Mouse (Mus musculus): ENCODE results near the gene Nfia.
A peak's percentile ranks its signal among the peaks of the same experiment; 100 is the strongest.

The Nfia gene

DNA sequence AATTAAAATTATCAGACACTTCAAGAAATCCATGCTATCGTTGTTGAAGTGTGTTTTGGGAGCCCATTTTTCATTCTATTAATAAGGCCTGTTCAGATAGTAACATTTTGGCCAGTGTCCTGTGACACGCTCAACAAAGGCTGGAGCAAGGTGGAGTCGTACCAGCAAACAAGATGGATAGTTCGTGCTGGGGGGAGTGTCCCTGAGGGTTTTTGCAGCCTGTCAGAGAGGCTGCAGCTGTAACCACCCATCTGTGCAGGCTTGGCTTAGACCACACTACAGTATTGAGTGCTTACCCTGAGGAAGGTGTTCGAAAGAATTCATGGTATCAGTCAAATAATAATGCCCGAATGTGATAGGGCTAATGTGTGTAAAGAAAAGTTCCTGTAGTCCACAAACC lies 139.6 kb downstream of the Nfia start:
- no peak for DNase-seq (ENCODE audit: low read depth)

DNA sequence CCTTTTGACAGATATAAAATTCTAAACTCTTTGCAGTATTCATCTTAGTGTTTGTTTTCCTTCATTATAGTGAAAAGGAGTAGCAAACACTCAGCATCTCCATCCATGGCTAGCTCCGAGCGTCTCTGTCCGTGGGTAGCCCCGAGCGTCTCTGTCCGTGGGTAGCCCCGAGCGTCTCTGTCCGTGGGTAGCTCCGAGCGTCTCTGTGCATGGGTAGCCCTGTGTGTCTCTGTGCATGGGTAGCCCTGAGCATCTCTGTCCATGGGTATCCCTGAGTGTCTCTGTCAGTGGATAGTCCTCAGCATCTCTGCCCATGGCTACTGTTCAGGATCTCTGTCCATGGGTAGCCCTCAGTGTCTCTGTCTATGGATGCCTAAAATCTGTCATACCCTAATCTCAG lies 140.0 kb downstream of the Nfia start:
- no peak for DNase-seq (ENCODE audit: low read depth)

DNA sequence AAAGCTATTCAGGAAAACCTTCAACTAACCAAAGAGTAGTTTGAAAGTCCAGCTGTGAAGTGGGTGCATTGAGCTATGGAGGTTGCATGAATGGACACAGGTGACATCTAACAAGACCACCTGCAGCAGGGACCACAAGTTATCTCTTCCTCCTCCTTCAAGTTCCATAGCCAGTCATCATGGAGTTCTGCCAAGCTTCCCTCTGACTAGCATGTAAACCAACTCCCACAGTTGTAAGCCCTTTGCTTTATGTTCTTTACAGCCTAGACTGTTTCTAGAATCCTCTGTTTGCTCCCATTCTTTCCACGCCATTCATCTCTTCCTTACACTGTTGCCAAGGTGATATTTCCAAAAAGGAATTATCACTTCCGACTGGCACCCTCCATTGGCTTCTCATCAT lies 141.8 kb downstream of the Nfia start:
- DNase-seq (ENCODE audit: low read depth) = no peak

DNA sequence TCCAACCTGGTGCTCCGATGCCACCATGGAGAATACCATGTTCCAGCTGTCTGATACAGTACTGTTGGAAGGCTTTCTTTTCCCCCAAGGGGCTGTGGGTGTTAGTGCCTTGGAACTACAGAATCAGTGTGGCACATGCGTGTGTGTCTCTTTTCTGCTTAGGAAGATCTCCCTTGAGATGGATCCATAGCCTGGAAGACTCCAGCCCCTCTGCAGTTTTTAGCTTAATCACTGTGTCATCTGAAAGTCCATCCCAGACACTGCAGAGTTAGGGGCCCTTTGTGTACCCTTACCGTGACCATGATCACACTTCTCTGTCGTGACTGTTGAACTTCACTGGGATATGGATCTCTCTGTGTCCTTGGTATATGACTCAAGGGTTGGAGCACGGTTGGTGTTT lies 142.2 kb downstream of the Nfia start:
- DNase-seq (ENCODE audit: low read depth) = no peak

DNA sequence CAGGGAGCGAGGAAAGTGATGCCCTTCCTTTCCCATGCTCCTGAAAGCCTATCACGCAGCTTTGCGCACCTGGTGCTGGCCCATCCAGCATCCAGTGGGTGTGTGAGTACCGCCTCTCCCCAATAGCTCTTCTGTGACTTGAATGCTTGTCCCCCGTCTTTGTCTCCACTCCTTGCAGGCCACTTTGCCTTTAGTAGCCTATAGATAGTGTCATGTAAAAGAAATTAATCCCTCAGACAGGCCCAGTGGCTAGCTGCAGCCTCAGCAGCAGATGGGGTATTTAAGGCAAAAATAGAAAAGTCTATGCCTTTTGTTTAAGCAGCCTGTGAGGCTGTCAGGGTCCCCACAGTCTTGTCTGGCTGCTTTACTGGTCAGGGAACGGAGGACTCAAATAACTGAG lies 145.0 kb downstream of the Nfia start:
- no peak for DNase-seq (ENCODE audit: low read depth)

DNA sequence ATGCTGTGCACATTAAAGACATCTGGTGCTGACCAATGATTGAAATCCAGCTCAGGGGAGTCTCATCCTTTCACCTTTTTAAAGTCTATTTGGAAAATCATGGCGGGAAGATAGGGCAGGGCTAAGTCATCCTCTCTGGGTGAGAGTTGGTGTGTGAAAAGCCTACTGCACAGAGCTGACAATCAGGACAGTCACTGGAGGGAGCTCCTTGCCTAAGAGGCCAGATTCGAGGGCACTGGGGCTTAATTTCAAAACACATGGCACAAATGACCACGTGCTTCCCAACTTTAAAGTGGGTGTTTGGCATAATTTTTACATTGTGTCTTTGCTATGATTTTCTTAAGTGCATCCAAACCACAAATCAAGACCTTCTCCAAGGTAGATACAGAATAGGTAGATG lies 146.1 kb downstream of the Nfia start:
- no peak for DNase-seq (ENCODE audit: low read depth)

DNA sequence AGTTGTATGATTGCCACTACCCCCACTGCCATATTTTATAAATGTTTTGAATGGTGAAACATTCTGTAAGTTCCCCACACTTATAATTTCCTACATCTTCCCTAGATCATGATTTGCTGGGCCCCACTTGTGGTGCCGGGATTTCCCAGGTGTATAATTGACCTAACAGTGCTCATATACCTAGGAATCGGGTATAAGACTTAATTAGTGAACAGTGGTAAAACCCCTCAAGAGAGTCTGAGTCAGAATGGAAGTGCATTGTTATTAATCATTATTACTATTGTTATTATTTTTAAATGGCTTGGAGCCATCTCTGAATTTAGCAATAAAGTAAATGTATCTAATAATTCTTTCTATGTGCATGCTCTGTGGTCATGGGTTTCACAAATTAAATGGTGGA lies 147.2 kb downstream of the Nfia start:
- no peak for DNase-seq (ENCODE audit: low read depth)

DNA sequence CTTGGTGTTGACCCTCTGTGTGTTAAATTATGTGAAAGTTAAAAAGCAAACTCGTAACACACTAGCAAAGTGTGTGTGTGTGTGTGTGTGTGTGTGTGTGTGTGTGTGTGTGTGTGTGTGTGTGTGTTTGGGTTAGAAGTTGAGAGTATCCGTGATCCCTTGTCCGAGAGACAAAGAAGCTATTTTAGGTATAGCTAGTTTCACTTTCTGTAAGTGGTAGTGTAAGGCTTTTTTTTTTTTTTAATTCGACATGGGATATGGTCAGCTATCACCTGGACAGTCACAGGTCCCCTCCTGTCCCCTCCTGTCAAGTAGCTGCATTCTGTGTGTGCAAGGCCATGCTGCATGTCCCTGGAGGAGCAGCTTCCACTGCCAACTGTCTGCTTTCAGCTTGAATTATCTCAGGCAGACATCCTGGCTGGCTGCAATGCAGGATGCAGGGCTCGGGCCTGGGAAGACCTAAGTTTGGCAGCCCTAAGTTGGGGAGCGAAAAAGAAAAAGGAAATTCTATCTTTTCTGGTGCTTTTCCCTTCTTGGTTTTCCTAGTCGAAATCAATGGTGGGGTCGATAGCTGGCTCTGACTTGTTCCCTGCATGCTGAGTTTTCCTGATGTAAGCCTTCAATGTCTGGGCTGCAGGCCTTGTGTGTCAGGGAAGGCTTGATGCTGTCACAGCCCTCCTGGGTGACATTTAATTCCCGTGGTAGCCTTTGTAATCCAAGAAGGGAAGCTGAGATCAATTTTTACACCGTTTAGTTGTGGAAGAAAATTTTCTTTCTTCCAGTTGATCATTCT lies 147.9 kb downstream of the Nfia start:
- no peak for DNase-seq (ENCODE audit: low read depth)

DNA sequence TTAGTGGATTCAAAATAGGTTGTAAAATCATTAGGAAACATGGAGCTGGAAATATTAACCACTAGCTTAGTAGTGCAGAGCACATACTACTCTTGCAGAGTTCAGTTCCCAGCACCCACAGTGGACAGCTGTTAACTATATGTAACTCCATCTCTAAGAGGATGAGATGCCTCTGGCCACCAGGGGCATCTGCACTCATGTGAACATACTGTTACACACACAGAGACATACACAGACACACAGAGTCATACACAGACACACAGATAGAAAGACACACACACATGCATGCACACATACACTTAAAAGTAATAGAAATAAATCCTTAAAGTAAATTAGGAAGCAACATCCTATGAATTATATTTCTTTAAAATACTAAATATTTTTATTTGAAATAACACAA lies 149.1 kb downstream of the Nfia start:
- no peak for DNase-seq (ENCODE audit: low read depth)

DNA sequence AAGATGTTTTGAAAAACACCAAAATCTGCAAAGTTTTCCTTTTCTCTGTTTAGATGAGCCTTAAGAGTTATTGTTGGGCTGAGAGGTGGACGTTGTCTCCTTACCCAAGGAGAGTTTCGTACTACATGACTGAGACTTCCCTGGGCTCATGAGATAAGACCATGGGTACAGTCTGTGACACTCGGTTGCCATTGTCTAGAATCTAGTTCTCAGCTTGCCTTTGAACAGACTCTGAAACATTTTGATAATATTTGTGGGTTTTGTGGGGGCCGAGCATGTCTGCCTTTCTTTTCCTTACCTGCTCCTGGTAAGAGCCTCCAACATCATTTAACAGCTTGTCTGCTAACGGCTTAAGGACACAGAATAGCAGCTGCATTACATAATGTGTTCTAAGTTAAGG lies 150.7 kb downstream of the Nfia start:
- DNase-seq (ENCODE audit: low read depth) = peak; percentile 63

DNA sequence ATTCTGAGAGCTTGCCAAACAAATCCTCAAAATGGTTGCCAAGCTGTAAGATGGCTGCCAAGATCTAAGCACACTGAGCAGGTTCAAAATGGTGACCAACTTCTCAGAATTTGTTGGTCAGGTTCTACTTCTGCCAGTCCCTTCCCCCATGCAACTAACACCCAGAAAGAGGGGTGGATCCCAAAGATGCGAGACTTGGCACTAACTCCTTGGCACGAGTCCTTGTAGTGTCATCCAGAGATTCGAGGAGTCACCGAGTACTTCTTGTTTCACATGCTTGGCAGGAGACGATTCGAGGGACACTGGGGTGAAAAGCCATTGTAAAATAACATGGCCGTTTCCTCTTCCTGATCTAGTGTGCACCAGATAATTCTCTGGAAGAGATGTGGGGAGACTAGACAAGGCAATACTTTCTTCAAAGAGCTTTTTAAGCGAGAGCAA lies 151.4 kb downstream of the Nfia start:
- DNase-seq (ENCODE audit: low read depth) = no peak

DNA sequence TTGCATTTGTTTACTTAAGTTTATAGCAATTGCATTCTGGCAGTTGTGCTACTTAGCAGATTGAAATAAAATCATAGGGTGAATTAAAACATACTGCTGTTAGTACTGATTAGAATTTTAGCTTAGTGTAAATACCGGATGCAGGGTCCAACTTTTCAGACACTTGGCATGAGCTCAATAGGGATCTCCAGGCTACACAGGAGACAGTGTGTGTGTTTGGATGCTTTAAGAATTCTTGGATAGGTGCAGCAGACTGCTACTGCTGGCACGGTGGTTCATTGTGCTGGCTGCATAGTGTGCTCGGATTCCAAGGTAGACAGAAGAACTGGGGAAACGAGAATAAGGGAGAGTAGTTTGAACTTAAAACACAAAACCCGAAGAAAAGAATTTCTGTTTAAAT lies 151.9 kb downstream of the Nfia start:
- no peak for DNase-seq (ENCODE audit: low read depth)

DNA sequence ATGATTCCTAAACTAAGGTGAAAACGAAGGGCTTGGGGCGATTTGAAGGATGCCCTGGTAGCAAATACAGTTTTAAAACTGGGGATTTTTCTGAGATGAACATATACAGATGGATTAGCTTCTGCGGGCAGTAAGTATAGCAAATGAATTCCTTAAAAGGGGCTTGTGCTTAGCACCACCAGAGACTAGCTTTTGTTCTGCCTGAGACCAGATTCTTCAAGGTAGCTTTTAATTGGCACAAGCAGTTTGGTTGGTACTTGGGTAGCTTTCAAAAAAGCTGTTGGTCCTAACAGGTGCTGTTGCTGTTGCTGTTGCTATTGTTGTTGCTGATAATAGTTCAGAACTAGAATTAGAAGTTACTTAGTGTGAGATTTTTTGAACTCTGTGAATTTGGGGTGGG lies 152.3 kb downstream of the Nfia start:
- DNase-seq (ENCODE audit: low read depth) = no peak

DNA sequence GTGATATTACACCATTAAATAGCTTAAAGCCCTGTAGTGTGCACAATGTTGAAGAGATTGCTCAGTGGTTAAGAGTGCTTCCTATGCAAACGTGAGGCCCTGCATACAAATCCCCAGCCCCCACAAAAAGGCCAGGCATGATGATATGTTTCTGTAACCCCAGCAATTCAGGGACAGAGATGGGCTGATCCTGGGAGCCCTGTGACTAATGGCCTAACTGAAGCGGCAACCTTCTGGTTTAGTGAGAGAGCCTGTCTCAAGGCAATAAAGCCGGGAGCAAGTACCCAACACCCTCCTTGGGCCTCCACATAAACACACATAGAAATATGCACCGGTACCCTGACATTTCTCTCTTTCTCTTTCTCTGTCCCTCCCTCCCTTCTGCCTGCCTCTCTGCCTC lies 153.1 kb downstream of the Nfia start:
- no peak for DNase-seq (ENCODE audit: low read depth)

DNA sequence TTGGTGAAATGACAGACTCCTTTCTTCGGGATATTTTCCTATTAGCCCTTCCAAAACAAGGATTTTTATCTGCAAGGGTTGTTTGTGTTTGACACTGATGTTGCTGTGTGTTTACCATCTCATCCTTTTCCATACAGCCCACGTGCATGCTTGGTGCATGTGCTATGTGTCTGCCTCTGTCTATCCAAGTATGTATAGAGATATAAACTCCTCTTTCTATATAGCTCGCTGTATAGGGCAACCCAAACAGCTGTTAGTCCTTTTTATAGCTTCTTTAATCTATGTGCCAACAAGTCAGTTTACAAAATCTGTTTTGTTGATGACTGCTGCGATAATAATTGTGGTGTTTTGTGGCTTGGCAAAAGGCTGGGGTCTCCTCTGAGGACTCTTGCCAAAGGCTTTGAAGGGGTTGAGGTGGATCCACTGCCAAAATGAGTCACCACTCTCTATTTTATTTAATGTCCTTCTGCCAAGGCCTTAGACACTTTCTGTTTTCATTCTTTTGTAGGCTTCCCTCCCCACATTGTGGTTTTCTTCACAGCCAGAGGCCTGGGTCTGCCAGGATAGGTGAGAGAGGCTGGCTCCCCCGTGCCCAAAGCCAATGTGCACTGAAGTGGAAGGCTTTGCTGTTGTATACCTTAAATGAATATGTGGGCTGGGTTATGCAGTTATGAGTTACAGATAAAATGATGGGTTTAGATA lies 154.2 kb downstream of the Nfia start:
- no peak for DNase-seq (ENCODE audit: low read depth)

DNA sequence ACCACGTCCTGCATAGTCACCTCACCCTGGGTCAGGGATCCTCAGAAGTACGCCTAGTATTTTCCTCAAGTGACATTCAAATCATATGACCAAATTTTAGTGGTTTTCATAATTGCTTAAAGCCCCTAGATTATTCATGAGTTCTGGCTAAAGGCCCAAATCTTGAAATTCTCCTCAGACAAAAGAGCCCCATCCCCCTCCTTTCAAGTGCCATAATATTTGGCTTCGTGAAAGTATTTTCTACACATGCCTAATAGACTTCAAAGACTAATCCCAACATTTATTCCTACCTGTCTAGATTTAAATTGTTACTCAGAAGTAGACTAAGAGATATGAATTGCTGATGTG lies 154.7 kb downstream of the Nfia start:
- DNase-seq (ENCODE audit: low read depth) = no peak

DNA sequence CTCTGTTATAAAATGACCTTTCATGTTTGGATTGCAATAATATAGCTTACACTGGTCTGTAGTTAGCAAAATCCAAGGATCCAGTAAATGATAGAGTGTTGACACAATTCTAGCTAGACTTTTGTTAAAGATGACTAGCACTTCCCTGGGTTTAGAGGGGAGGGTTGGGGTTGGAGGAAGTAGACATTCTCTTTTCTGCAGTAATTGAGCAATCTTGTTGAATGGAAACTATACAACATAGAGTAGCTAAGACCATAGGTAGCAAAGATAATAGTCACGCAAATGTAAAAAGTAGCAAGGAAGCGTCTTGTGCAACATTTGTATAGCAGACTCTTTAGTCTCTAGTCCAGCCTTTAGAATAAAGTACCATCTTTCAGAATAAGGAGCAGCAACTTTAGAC lies 163.8 kb downstream of the Nfia start:
- no peak for DNase-seq (ENCODE audit: low read depth)

DNA sequence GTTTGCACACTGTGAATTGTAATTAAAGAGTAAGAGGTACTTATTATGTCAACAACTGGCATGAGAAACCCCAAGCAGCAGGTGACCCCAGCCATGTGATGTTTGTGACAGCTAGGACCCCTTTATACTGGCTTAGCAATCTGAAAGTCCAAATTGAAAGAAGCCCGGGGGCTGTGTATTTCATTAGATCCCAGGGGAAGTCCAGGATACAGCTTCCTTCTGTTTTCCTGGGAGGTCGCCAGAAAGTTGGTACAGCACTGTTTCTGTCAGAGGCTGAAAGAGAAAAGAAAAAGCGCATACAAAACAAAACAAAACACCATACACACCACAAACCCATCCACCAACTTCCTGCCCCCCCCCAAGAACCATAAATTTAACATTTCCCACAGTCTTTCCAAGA lies 164.4 kb downstream of the Nfia start:
- DNase-seq (ENCODE audit: low read depth) = no peak

DNA sequence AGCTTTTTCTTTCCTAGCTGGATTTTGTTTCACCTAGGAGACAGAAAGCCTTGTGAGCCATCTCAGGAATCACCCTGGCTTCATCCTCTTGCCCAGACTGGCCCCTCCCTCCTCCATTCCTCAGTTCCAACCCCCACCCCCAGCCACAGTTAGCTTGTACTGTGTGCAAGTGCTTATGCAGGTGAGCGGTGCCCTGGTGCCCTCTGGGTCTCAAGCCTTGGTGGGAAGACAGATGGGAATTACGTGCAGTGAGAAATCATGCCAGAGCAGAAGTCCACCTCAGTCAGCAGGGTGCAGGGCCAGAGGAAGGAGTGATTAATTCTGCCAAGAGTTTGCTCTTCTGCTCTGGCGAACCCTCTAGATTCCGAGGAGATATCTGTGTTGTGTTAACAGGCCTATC lies 167.0 kb downstream of the Nfia start:
- no peak for DNase-seq (ENCODE audit: low read depth)

DNA sequence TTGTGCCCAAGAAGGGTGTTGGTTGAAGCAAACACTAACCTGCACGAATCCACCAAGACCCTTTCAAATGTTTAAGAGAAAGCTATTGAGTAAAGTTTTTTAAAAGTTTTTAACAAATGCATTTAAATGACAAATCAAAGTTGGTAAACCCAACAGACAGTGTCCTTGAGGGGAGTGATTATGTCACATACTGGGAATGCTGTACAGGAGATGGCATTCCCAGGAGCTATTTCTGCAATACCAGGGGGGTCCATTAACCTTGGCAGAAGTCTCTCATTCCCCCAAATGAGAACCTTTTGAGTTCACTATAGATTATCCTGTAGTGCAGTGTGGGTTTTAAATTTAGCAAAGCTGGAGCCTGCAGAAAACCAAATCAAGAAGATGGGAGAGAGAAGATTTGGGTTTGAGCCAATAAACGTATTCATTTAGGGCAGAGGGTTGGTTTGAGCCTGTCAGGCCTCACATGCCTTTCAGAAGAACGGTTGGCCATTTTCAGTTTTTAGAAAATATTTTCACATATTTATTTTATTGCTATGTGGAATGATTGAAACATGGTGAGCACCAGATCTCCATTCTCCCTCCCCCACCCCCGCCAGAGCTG lies 167.5 kb downstream of the Nfia start:
- DNase-seq (ENCODE audit: low read depth) = no peak

DNA sequence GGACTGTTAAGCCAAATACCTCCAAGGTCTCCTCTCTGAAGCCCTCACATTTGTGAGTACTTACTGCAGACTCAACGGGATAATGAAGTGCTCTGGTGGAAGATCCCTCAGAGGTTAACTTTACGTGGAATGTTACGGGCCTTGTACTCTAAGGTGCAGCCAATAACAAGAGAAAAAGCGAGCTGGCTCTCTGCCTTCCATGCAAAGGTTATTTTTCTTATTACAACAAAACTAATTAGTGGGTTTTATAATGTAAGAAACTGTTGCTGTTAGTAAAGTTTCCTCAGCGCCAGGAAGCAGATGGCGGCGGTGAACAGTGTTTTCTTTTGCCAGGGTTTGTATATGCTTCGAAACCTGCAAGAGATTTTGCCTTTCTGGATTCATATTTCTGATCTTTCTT lies 169.1 kb downstream of the Nfia start:
- DNase-seq (ENCODE audit: low read depth) = no peak

DNA sequence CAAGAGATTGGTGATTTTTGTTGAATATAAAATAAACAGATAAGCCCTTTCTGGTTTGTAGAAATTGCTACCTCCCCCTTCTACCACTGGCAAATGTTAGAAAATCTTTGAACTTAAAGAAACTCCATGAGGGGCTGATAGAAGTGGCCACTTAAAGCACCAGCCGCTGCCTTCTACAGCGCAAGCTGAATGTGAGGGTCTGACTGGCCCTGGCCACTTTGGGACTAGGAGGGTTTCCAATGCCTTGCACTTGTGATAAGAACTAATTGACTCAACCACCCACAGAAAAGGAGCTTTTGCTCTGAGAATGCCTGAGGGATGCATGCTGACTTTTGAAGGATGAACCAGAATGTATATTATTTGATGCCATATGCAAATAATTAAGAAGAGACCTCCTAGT lies 171.8 kb downstream of the Nfia start:
- no peak for DNase-seq (ENCODE audit: low read depth)

DNA sequence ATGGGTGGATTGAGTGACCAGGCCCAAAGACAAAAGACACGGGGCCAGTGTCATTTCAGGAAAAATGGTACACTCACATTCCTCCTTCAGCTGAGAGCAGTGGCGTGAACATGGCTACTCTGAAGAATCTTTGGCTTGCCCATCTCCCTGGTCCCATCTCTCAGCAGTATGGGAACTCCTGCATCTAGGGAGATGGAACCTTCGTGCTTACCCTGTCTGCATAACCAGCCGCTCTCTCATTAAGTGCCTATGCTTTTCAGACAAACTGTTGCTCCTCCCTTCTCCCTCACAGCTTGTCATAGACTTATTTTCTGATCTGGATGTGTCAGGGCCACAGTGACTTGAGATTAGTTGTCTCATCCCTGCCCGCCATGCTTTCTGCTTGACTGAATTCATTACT lies 174.9 kb downstream of the Nfia start:
- DNase-seq (ENCODE audit: low read depth) = no peak

DNA sequence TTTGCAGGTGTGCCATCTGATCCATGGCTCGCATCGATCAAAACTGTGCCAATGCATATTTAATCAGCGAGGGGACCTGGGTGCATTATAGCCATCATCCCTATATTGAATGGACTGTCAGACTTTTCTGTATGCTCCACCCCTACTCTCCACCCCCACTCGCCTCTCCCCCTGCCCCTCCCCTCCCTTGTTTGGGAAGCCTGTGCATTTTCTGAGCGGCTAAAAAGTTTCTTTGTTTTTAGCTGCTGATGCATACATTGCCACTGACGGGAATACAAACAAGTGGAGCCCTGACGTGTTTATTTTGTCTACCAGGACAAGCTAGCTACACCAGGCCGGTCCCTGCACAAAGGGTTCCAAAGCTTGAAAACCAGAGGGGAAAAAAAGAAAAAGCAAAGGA lies 175.7 kb downstream of the Nfia start:
- no peak for DNase-seq (ENCODE audit: low read depth)
